Mouse (Mus musculus) neural tube, embryonic 14.5 days (tissue): Measurements from ENCODE around the gene Slc5a10. TPM values are rescaled to one million over a fixed set of nuclear protein-coding genes. Genes with fewer than 3 reads are reported as not detected.

Experiments
- ATAC-seq: fragments of 200-750 bp; cut with Nextera tagmentation; 2 replicates; pipeline ENCODE4 v1.8.0; 2017; ENCODE audit warnings: low read depth, mild to moderate bottlenecking, moderate TSS enrichment, moderate library complexity
- H3K27ac ChIP-seq: fragments of 300-500 bp; sonication (generic); 2 replicates; pipeline ENCODE4 v1.5.1; 2014; ENCODE audit warnings: low read depth, mild to moderate bottlenecking, control low read depth, low read length, moderate library complexity, mixed read lengths
- H3K27me3 ChIP-seq: fragments of 300-500 bp; sonication (generic); 2 replicates; pipeline ENCODE4 v1.6.1; 2014; ENCODE audit warnings: low read length; ENCODE audit not compliant: control insufficient read depth, insufficient read depth
- H3K36me3 ChIP-seq: fragments of 300-500 bp; sonication (generic); 2 replicates; pipeline ENCODE4 v1.6.1; 2014; ENCODE audit warnings: low read length, mixed read lengths; ENCODE audit not compliant: control insufficient read depth, insufficient read depth
- H3K4me1 ChIP-seq: fragments of 300-500 bp; sonication (generic); 2 replicates; pipeline ENCODE4 v1.6.1; 2014; ENCODE audit warnings: low read length; ENCODE audit not compliant: control insufficient read depth, insufficient read depth
- H3K4me2 ChIP-seq: fragments of 300-500 bp; sonication (generic); 2 replicates; pipeline ENCODE4 v1.6.1; 2014; ENCODE audit warnings: mild to moderate bottlenecking, low read depth, low read length, control low read depth
- H3K4me3 ChIP-seq: fragments of 300-500 bp; sonication (generic); 2 replicates; pipeline ENCODE4 v1.5.1; 2014; ENCODE audit warnings: low read depth, low read length, control low read depth, mixed read lengths
- H3K9ac ChIP-seq: fragments of 300-500 bp; sonication (generic); replicated peaks from 2 replicates; pipeline ENCODE4 v1.6.1; 2014; ENCODE audit warnings: low read depth, mild to moderate bottlenecking, control low read depth, low read length, mixed read lengths
- H3K9me3 ChIP-seq: fragments of 300-500 bp; sonication (generic); 2 replicates; pipeline ENCODE4 v1.6.1; 2016; ENCODE audit warnings: low read length; ENCODE audit not compliant: control insufficient read depth
- WGBS: fragments of 180-500 bp; shearing (Covaris S2); extraction: QIAGEN DNeasy Blood & Tissue Kit; methylation state at CpG from one replicate; pipeline ENCODE4 v1.1.7; 2014; 5-methylcytosine and 5-hydroxymethylcytosine counted together
- polyA plus RNA-seq: library from polyadenylated mRNA; unstranded; fragments of >200 nt; fragmentation: Nextera tagmentation; extraction: Ambion mirVana; gene quantifications from 2 replicates; pipeline ENCODE4 v1.2.1, GENCODE M21; 2014

Slc5a10 gene
- polyA plus RNA-seq, 1 experiment from 2014 or later, result not detected

- no peak for ATAC-seq
- no peaks in the 10 kb centered on the region for H3K9me3 ChIP-seq
- 86% methylated on average over 9 of the region's 9 CpGs for WGBS
Measured at GRCm38 (mm10) chr11:61650470-61651265, 70.0 kb downstream of the Slc5a10 start.

DNA sequence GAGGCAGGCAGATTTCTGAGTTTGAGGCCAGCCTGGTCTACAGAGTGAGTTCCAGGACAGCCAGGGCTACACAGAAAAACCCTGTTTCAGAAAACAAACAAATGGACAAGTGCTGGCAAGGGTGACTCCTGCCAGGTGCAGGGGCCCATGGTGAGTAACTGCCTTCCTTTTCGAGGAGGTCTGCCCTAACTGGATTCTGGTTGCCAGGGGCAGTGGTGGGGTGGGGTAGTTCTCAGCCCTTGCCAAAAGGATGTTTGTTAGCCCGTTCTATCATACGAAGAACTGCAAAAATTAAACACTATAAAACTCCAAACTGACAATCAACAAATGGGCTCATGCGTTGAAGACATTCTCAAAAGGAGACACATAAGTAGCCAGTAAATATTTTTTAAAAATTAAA is 71.0 kb downstream of the Slc5a10 start:
- H3K4me3 ChIP-seq, result no peak overlapping the region
- no peaks in the 10 kb centered on the region for H3K27me3 ChIP-seq
- no peaks in the 10 kb centered on the region for H3K4me1 ChIP-seq
- no peak overlapping the region for H3K27ac ChIP-seq
- WGBS, result 87% methylated on average over 4 of the region's 4 CpGs
- H3K9me3 ChIP-seq, result no peaks in the 10 kb centered on the region
- no peak overlapping the region for H3K9ac ChIP-seq
- H3K4me2 ChIP-seq, result no peak overlapping the region
- ATAC-seq, result no peak
- no peaks in the 10 kb centered on the region for H3K36me3 ChIP-seq

More at GRCm38 (mm10) chr11:61650470-61651265, 70.0 kb downstream of the Slc5a10 start:
- Histone ChIP-seq H3K27me3 (no peaks in the 10 kb centered on the region), H3K27ac (no peak overlapping the region), H3K4me1 (no peaks in the 10 kb centered on the region), H3K4me3 (no peak overlapping the region), H3K4me2 (no peak overlapping the region), H3K9ac (no peak overlapping the region), H3K36me3 (no peaks in the 10 kb centered on the region)

DNA sequence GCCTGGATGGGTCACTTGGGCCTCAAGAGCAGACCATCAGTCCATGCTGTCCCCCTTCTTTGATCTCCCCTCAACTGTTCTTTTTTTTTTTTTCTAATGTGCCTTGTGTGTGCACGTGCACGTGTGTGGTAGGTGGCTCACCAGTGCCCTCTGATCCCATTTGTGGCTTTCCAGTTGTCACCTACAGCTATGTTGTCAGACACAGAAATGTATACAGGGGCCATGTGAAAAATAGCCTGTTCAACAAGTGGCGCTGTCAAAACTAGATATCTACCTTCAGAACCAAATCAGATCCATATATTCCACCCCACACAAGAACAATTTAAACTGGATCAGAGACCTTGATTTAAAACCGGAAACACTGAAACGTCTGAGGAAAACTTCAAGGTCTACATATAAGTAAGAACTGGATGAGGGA is 71.5 kb downstream of the Slc5a10 start:
- Histone ChIP-seq H3K9ac (no peak overlapping the region), H3K4me2 (no peak overlapping the region), H3K27me3 (no peaks in the 10 kb centered on the region), H3K4me1 (no peaks in the 10 kb centered on the region), H3K36me3 (no peaks in the 10 kb centered on the region), H3K9me3 (no peaks in the 10 kb centered on the region), H3K4me3 (no peak overlapping the region), H3K27ac (no peak overlapping the region)
- WGBS, result 92% methylated on average over 5 of the region's 5 CpGs
- no peak for ATAC-seq

DNA sequence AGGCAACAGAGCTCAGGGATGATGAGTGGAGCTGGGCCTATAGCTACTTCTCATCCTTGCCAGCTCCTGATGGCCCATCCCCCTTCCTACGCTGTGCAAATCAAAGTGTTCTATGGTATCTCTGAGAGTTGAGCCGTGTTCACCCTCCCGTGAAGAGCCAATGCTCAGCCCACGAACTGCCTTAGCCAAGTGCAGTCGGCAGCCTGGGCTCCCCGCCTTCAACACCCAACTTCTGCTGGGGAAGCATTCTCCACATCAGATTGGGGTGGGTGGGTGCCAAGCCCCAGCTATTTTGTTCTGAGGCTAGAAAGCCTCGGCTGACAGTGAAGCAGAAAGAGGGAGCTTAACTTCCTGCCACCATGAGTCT is 71.9 kb downstream of the Slc5a10 start:
- no peak for ATAC-seq
- Histone ChIP-seq H3K36me3 (no peaks in the 10 kb centered on the region), H3K4me1 (no peaks in the 10 kb centered on the region), H3K9me3 (no peaks in the 10 kb centered on the region), H3K27me3 (no peaks in the 10 kb centered on the region), H3K4me2 (no peak overlapping the region), H3K9ac (no peak overlapping the region), H3K4me3 (no peak overlapping the region), H3K27ac (no peak overlapping the region)
- 87% methylated on average over 7 of the region's 7 CpGs for WGBS

- 88% methylated on average over 6 of the region's 6 CpGs for WGBS
- Histone ChIP-seq H3K4me2 (no peak overlapping the region), H3K27me3 (no peaks in the 10 kb centered on the region), H3K36me3 (no peaks in the 10 kb centered on the region), H3K9me3 (no peaks in the 10 kb centered on the region), H3K4me3 (no peak overlapping the region), H3K4me1 (no peaks in the 10 kb centered on the region), H3K27ac (no peak overlapping the region), H3K9ac (no peak overlapping the region)
- no peak for ATAC-seq
Measured at GRCm38 (mm10) chr11:61647956-61648748, 72.5 kb downstream of the Slc5a10 start.

- Histone ChIP-seq H3K4me2 (no peak overlapping the region), H3K4me3 (no peak overlapping the region), H3K9ac (no peak overlapping the region), H3K27me3 (no peaks in the 10 kb centered on the region), H3K27ac (no peak overlapping the region), H3K9me3 (no peaks in the 10 kb centered on the region), H3K4me1 (no peaks in the 10 kb centered on the region), H3K36me3 (no peaks in the 10 kb centered on the region)
- WGBS, result 83% methylated on average over 10 of the region's 10 CpGs
- ATAC-seq, result no peak
Measured at GRCm38 (mm10) chr11:61647110-61647910, 73.3 kb downstream of the Slc5a10 start.

- H3K27ac ChIP-seq, result no peak overlapping the region
- WGBS, result 64% methylated on average over 2 of the region's 2 CpGs
- H3K36me3 ChIP-seq, result no peaks in the 10 kb centered on the region
- no peak overlapping the region for H3K4me3 ChIP-seq
- ATAC-seq, result no peak
- no peaks in the 10 kb centered on the region for H3K27me3 ChIP-seq
- no peaks in the 10 kb centered on the region for H3K9me3 ChIP-seq
- H3K4me2 ChIP-seq, result no peak overlapping the region
- no peak overlapping the region for H3K9ac ChIP-seq
- H3K4me1 ChIP-seq, result no peaks in the 10 kb centered on the region
Measured at GRCm38 (mm10) chr11:61646499-61647039, 74.1 kb downstream of the Slc5a10 start.

GRCm38 (mm10) chr11:61645357-61645857 is 75.2 kb downstream of the Slc5a10 start:
- Histone ChIP-seq H3K4me2 (no peak overlapping the region), H3K27ac (no peak overlapping the region), H3K4me3 (no peak overlapping the region), H3K9ac (no peak overlapping the region), H3K27me3 (no peaks in the 10 kb centered on the region), H3K9me3 (no peaks in the 10 kb centered on the region), H3K4me1 (no peaks in the 10 kb centered on the region), H3K36me3 (no peaks in the 10 kb centered on the region)
- WGBS, result 80% methylated on average over 5 of the region's 5 CpGs
- no peak for ATAC-seq
